Mouse (Mus musculus): ENCODE results near the gene Fam193b.
A peak's percentile ranks its signal among the peaks of the same experiment; 100 is the strongest.

DNA sequence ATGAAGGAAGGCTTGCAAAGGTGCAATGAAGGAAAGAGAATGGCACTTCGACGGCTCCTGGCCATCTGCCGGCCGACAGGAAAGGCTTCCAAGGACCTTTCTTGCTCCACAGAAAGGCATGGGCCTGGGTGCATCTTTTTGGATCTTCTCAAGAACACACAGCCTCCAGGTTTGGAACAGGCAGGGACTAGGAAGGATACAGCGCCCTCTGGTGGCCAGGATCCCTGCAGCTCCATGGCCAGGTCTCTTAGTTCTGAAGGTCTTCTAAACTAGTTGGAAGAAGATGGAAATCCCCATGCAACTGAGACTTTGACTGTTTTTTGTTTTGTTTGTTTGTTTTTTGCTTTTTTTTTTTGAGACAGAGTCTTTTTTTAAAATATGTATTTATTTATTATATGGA, 54.0 kb downstream of the Fam193b start:
- TF ChIP-seq CTCF (IDR thresholded peaks at IDR 0.05) (peak; percentile 92), EP300 (IDR thresholded peaks at IDR 0.05) (no peak)
